Mouse (Mus musculus): ENCODE measurements around the gene Deup1.

Deup1 gene

GRCm38 (mm10) chr9:15533336-15534070, 94.2 kb downstream of the Deup1 start:
- no peak for DNase-seq (ENCODE audit: low read depth)

DNA sequence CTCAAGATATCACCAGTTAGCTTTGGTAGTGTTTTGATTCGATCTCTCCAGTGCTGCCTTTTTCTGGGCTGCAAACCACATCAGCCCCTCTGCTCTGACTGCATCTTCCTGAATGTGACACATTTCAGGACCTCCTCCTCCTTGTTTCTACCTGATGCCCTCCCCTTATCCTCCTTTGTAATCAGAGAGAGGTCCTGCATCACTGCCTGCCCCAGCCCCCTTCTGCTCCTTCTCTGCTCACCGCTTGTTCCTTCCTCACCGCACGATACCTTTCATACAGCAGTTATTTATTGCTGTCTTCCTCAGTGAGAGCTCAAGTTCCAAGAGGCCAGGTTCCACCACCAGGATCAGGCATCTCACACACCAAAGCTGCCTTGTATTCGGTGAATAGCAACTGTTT, 96.5 kb downstream of the Deup1 start:
- no peak for DNase-seq (ENCODE audit: low read depth)

GRCm38 (mm10) chr9:15529965-15530320, 97.8 kb downstream of the Deup1 start:
- DNase-seq (ENCODE audit: low read depth), result no peak

DNA sequence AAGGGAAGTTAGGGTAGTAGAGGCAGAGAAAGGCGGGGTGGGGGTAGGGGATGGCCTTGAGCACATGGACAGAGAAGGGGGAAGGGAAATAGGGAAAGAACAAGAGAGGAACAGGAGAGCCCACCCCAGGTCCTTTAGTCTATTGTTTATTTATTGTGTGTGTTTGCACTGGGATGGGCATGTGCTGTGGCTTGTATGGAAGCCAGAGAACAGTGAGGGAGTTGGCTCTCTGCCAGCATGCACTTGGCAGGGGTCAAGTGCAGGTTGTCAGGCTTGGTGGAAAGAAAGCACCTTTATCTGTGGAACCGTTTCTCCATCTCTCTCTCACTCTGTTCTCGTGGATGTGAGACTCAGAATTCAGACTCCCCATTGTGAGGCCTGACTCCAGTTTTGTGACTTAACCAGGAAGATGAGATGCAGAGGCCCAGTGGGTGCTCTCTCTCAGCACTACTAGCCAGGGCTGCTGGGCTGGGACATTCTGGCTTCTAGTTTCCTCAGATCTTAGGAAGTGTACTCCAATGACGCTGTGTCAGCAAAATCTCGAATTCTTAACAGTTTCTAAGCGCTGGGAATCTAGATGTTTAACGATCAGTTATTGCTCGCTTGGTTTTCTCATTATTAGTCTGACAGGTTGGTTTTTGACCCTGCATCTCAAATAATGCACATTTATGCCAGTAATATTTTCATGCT, 98.3 kb downstream of the Deup1 start:
- no peak for DNase-seq (ENCODE audit: low read depth)

GRCm38 (mm10) chr9:15528368-15528767, 99.4 kb downstream of the Deup1 start:
- no peak for DNase-seq (ENCODE audit: low read depth)

DNA sequence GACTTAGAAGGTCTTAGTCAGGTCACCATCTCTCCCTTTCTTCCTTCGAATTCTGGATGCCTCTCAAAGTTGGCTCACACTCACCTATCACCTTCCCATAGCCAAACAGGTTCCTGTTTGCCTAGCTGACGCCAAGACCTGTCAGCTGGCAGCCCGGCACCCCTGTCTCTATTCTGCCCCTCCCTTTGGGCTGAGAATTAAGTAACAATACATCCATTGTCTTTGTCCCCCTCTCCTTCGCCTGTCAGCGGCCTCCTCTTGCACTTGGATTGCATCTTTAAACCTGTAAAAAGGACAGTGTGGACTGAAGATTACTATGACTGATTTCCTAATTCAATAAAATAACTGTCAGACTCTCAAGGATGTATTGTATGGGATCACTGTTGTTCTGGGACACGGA, 99.9 kb downstream of the Deup1 start:
- no peak for DNase-seq (ENCODE audit: low read depth)

DNA sequence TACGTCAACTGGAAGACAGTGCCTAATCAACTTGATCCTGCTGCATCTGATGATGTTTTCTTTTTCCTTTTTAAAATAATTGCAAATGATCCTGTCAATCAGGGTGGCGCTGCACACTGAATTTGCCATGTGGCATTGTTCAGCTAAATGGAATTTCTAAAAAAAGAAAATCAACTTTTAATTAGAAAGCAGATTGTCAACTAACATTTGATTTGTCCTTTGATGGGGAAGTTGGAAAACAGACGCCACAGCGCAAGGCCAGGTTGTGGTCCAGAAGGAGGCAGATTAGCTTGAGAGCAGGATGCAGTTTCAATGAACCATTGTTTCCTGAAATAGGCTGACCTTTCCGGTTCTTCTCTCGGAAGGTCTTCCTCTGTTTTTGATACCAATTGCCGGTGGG, 101.2 kb downstream of the Deup1 start:
- no peak for DNase-seq (ENCODE audit: low read depth)

DNA sequence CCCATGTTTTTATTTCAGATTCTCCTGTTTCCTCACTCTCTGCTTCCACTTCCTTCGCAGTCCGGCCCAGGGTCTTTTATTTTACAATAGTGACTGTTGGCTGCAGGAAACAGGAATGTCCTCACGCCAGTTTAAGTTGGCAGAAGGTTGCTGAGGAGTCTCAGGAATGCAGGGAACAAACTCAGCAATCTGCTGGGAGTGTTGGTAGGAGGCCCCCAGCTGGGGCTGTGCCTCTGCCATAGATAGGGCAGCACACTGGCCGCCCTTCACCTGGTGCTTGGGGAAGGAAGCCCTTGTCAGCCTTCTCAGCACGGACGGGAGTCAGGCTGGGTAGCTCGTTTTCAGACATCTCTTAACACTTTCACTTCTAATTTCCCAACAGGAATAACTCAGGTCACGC, 102.5 kb downstream of the Deup1 start:
- DNase-seq (ENCODE audit: low read depth), result no peak

DNA sequence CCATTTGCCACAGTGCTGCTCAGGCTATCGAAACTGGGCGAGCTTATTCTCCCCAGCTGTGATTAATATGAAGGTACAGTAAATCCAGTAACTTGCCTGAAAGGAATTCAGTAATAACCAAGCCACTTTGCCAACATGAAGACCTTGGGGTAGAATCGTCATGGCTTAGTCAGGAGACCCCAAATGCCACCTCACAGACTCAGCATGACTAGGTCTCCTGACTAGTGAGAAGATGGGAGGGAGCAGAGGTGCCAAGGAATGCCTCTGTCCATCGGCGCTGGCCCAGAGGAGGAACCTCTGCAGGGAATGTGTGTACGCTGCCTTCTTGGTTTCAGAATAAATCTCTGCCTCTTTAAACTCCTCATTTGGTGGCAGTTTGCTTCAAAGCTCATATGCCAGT, 104.1 kb downstream of the Deup1 start:
- DNase-seq (ENCODE audit: low read depth), result no peak

GRCm38 (mm10) chr9:15522887-15523286, 104.8 kb downstream of the Deup1 start:
- DNase-seq (ENCODE audit: low read depth), result no peak

GRCm38 (mm10) chr9:15522348-15522747, 105.4 kb downstream of the Deup1 start:
- no peak for DNase-seq (ENCODE audit: low read depth)

- DNase-seq (ENCODE audit: low read depth), result no peak
Observed at GRCm38 (mm10) chr9:15517979-15518378, 109.8 kb downstream of the Deup1 start.

GRCm38 (mm10) chr9:15516007-15516406, 111.7 kb downstream of the Deup1 start:
- no peak for DNase-seq (ENCODE audit: low read depth)

DNA sequence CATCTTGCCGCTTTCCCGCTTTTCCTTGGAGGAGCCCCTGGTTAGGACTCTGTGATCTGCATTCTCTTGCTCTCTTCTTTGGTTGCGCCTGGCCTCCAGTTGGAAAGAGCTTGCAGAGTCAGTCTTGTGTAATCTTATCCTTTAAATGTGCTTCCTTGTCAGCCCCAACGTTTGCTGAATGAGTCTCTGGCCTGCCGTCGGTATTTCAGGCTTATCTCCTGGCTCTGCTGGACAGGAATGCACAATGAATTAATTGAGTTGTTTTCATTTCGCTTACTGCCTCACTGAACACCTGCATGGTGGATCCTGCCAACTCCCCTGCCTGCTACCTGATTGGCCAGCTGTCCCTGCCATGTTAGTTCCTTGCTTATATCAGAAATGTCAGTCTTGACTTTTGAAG, 114.8 kb downstream of the Deup1 start:
- DNase-seq (ENCODE audit: low read depth), result no peak

DNA sequence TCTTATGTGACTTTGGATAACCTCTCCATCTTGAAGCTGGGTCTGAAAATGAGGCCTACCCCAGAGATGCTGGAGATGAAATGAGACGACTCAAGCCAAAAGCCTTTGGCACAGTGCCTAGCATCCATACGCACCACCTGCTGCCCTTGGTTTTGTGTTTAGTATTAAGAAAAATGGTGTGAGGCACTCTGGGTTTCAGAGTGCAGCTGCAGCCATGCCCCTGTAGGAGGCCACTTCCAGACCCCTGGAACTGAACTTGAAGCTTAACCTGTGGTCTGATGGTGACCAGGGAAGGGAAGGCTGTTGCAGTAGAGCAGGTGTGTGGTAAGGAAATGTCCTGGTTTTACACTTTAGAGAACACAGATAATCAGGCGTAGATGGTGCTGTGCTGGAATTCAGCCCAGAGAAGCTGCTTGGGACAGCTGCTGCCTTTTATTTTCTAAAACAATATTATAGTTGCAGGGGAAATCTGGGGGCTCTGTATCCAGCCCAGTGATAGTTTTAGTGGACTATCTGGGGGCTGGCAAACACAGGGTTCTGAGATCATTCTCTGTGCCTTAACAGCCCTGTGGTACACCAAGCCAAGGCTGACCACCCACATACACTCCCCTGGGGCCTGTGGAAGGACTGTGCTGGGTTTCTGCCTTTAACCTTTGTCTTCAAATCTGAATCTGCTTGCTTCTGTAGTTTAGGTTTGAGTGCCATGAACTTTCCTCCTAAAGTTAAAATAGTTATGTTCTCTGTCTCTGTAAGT, 117.0 kb downstream of the Deup1 start:
- DNase-seq (ENCODE audit: low read depth), result no peak
